Mouse (Mus musculus) Muller cell, postnatal 12 days (primary cell): ENCODE data around the gene Fam199x.

Experiments
- DNase-seq: peaks from one replicate; pipeline ENCODE4 v3.0.0-alpha.2; 2015; ENCODE audit errors: inconsistent ontology term

Fam199x gene

GRCm38 (mm10) chrX:137049425-137050225 is at the start of gene Fam199x:
TSS of gene Fam199x (plus strand) at chrX:137049594.
- DNase-seq: peak; percentile 83

- DNase-seq: peak; percentile 19
Measured at GRCm38 (mm10) chrX:137015099-137015709, 34.2 kb upstream of the Fam199x start.

- no peak for DNase-seq
Measured at GRCm38 (mm10) chrX:137017668-137018067, 31.7 kb upstream of the Fam199x start.

- peak; percentile 25 for DNase-seq
Measured at GRCm38 (mm10) chrX:137019310-137019709, 30.1 kb upstream of the Fam199x start.

GRCm38 (mm10) chrX:137030916-137031315 is 18.5 kb upstream of the Fam199x start:
- no peak for DNase-seq

- DNase-seq: no peak
Measured at GRCm38 (mm10) chrX:137031726-137032125, 17.7 kb upstream of the Fam199x start.

GRCm38 (mm10) chrX:137034322-137034721 is 15.1 kb upstream of the Fam199x start:
- DNase-seq: no peak

- DNase-seq: no peak
Measured at GRCm38 (mm10) chrX:137037470-137037999, 11.9 kb upstream of the Fam199x start.

GRCm38 (mm10) chrX:137038000-137038483 is 11.4 kb upstream of the Fam199x start, which contains the start of gene Slc25a53:
TSS of gene Slc25a53 (minus strand) at chrX:137038302.
- DNase-seq: peak; percentile 88

- DNase-seq: no peak
Measured at GRCm38 (mm10) chrX:137038502-137038901, 10.9 kb upstream of the Fam199x start.

GRCm38 (mm10) chrX:137049060-137049424 is 352 bp upstream of the Fam199x start:
- peak; percentile 0 for DNase-seq

GRCm38 (mm10) chrX:137063202-137063601 is 13.8 kb downstream of the Fam199x start:
- DNase-seq: peak; percentile 16

GRCm38 (mm10) chrX:137104531-137104930 is 55.1 kb downstream of the Fam199x start:
- DNase-seq: no peak

- DNase-seq: no peak
Measured at GRCm38 (mm10) chrX:137106498-137106897, 57.1 kb downstream of the Fam199x start.

- peak; percentile 20 for DNase-seq
Measured at GRCm38 (mm10) chrX:137118097-137118746, 68.8 kb downstream of the Fam199x start.

GRCm38 (mm10) chrX:137119675-137120423 is 70.5 kb downstream of the Fam199x start:
- DNase-seq: no peak

GRCm38 (mm10) chrX:137121718-137122117 is 72.3 kb downstream of the Fam199x start, which contains the start of gene Esx1:
TSS of gene Esx1 (minus strand) at chrX:137122083.
- no peak for DNase-seq

GRCm38 (mm10) chrX:137127542-137127941 is 78.1 kb downstream of the Fam199x start:
- DNase-seq: no peak
